Mouse (Mus musculus) heart, adult 2 months (tissue): ENCODE measurements around the gene Akr7a5.

ENCODE experiments used
- CTCF ChIP-seq: fragments of 200-600 bp; IDR thresholded peaks from 2 replicates; pipeline ENCODE4 v1.8.1; 2022; ENCODE audit warnings: antibody characterized with exemption, mild to moderate bottlenecking, moderate library complexity
- POLR2A ChIP-seq: fragments of 200-500 bp; IDR thresholded peaks from 2 replicates; pipeline ENCODE4 v1.6.1; 2011; ENCODE audit warnings: mild to moderate bottlenecking, low read depth, low read length, control low read depth; ENCODE audit not compliant: insufficient read depth

DNA sequence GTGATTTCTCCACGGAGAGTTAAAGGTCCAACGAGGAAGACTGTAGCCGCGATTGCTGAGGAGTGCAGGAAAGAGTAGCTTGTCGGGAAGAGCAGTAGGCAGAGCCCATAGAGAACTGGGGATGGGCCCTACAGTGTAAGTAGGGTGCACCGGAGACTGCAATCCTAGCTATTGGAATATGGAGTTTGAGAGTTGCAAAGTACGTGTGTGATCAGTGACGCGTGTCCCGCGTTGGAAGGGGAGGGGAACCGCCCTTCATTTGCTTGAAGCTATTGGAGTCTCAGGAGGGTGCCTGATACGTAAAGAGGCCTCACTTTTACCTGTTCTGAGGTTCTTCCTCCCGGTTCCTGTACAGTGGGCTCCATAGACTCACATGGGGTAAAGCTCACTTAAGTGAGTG, 1.2 kb downstream of the Akr7a5 start:
- TF ChIP-seq CTCF: no peak
- TF ChIP-seq POLR2A: no peak
